Mouse (Mus musculus): ENCODE data around the gene Zswim7. TPM values are rescaled to one million over a fixed set of nuclear protein-coding genes. Genes with fewer than 3 reads are reported as not detected.
A peak's percentile ranks its signal among the peaks of the same experiment; 100 is the strongest.

Zswim7 gene
- polyA plus RNA-seq, 1 experiment from 2014 or later: 25.2 TPM

DNA sequence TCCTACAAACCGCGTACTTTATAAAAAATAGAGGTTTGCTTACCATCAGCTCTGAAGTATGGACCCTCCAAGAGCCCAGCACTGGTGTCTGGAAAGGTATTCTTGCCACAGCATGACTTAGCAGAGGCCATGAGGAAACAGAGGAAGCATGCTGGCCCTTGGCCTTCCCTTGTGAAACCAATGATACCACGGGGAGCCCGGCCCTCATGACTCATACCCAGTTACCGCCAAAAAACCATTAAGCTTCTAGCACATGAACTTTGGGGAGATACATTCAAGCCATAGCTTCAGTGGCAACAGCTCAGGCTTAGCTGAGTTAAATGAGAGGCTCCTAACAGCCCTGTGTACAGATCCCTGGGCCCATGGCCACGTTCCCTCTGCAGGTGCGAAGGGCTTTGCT is 57.2 kb downstream of the Zswim7 start:
- Histone ChIP-seq H3K4me3 (ENCODE audit: low read depth, low read length) (no peak overlapping the region), H3K27ac (ENCODE audit: low read length) (no peak overlapping the region), H3K4me2 (replicated peaks; ENCODE audit: low read depth, low read length) (no peak overlapping the region), H3K9me3 (ENCODE audit: control insufficient read depth, low read depth, low read length) (no peaks in the 10 kb centered on the region), H3K9ac (replicated peaks; ENCODE audit: low read depth, low read length) (no peak overlapping the region), H3K36me3 (ENCODE audit: control insufficient read depth, insufficient read depth, low read length) (no peaks in the 10 kb centered on the region), H3K4me1 (ENCODE audit: control insufficient read depth, insufficient read depth, low read length) (0 out of 2 replicates have a peak, but pooled peaks cover 9% of the 10 kb centered on the region), H3K27me3 (ENCODE audit: control insufficient read depth, insufficient read depth, low read length) (no peaks in the 10 kb centered on the region)
- no peak for ATAC-seq (ENCODE audit: insufficient number of reproducible peaks, insufficient read depth, low FRiP score, low read depth)
- WGBS: 93% methylated on average over 7 of the region's 7 CpGs

GRCm38 (mm10) chr11:62223416-62223815 is 57.8 kb downstream of the Zswim7 start:
- Histone ChIP-seq H3K4me1 (ENCODE audit: control insufficient read depth, insufficient read depth, low read length) (0 out of 2 replicates have a peak, but pooled peaks cover 9% of the 10 kb centered on the region), H3K9me3 (ENCODE audit: control insufficient read depth, low read depth, low read length) (no peaks in the 10 kb centered on the region), H3K36me3 (ENCODE audit: control insufficient read depth, insufficient read depth, low read length) (no peaks in the 10 kb centered on the region), H3K27me3 (ENCODE audit: control insufficient read depth, insufficient read depth, low read length) (no peaks in the 10 kb centered on the region), H3K27ac (ENCODE audit: low read length) (no peak overlapping the region), H3K4me3 (ENCODE audit: low read depth, low read length) (no peak overlapping the region), H3K9ac (replicated peaks; ENCODE audit: low read depth, low read length) (no peak overlapping the region), H3K4me2 (replicated peaks; ENCODE audit: low read depth, low read length) (no peak overlapping the region)
- ATAC-seq (ENCODE audit: insufficient number of reproducible peaks, insufficient read depth, low FRiP score, low read depth): no peak
- 91% methylated on average over 5 of the region's 5 CpGs for WGBS

GRCm38 (mm10) chr11:62220756-62221510 is 60.2 kb downstream of the Zswim7 start:
- no peak overlapping the region for H3K4me3 ChIP-seq (ENCODE audit: low read depth, low read length)
- no peak overlapping the region for H3K4me2 ChIP-seq (replicated peaks; ENCODE audit: low read depth, low read length)
- H3K4me1 ChIP-seq (ENCODE audit: control insufficient read depth, insufficient read depth, low read length): 0 out of 2 replicates have a peak, but pooled peaks cover 9% of the 10 kb centered on the region
- no peaks in the 10 kb centered on the region for H3K9me3 ChIP-seq (ENCODE audit: control insufficient read depth, low read depth, low read length)
- H3K9ac ChIP-seq (replicated peaks; ENCODE audit: low read depth, low read length): no peak overlapping the region
- H3K36me3 ChIP-seq (ENCODE audit: control insufficient read depth, insufficient read depth, low read length): no peaks in the 10 kb centered on the region
- 0 out of 2 replicates have a peak, but pooled peaks have one; percentile 18 for ATAC-seq (ENCODE audit: insufficient number of reproducible peaks, insufficient read depth, low FRiP score, low read depth)
- H3K27me3 ChIP-seq (ENCODE audit: control insufficient read depth, insufficient read depth, low read length): no peaks in the 10 kb centered on the region
- 68% methylated on average over 7 of the region's 7 CpGs for WGBS
- no peak overlapping the region for H3K27ac ChIP-seq (ENCODE audit: low read length)

DNA sequence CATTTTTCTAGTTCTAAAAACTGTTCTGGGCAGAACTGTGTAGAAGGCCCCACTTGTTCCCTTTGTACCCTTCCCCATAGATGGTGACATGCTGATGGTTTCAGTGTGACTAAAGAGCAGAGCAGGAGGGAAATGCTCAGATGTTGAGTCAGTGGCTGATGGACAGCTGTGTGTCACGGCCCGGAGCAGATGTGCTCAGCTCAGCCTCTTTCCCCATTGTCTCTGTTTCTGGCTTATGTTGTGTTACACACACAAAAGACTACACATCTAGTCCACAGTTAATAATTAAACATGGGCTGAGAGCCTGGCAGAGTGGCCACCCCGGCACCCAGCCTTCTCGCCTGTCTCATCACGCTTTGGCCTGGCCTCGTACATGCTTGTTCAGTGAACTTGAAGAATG is 63.4 kb downstream of the Zswim7 start:
- no peak for ATAC-seq (ENCODE audit: insufficient number of reproducible peaks, insufficient read depth, low FRiP score, low read depth)
- H3K9me3 ChIP-seq (ENCODE audit: control insufficient read depth, low read depth, low read length): no peaks in the 10 kb centered on the region
- 0 out of 2 replicates have a peak, but pooled peaks cover 4% of the 10 kb centered on the region for H3K4me1 ChIP-seq (ENCODE audit: control insufficient read depth, insufficient read depth, low read length)
- H3K27me3 ChIP-seq (ENCODE audit: control insufficient read depth, insufficient read depth, low read length): no peaks in the 10 kb centered on the region
- no peak overlapping the region for H3K27ac ChIP-seq (ENCODE audit: low read length)
- WGBS: 61% methylated on average over 6 of the region's 6 CpGs
- H3K4me2 ChIP-seq (replicated peaks; ENCODE audit: low read depth, low read length): no peak overlapping the region
- no peak overlapping the region for H3K9ac ChIP-seq (replicated peaks; ENCODE audit: low read depth, low read length)
- no peaks in the 10 kb centered on the region for H3K36me3 ChIP-seq (ENCODE audit: control insufficient read depth, insufficient read depth, low read length)
- H3K4me3 ChIP-seq (ENCODE audit: low read depth, low read length): no peak overlapping the region

Other genes with a start within 250 kb of the Zswim7 start
- gene Adora2b, start 32.4 kb downstream of the Zswim7 start, polyA plus RNA-seq (2014; fragmentation: Nextera tagmentation; extraction: Ambion mirVana): 3.6 and 4.5 TPM in 2 replicates
- gene Ttc19, start 98 bp upstream of the Zswim7 start, polyA plus RNA-seq (2014; fragmentation: Nextera tagmentation; extraction: Ambion mirVana): 20.1 and 20.7 TPM in 2 replicates
- gene Pigl, start 177.1 kb upstream of the Zswim7 start, polyA plus RNA-seq (2014; fragmentation: Nextera tagmentation; extraction: Ambion mirVana): 9.9 and 11.1 TPM in 2 replicates
- 123 and 144 TPM in 2 replicates for gene Ncor1, start 177.2 kb upstream of the Zswim7 start, polyA plus RNA-seq (2014; fragmentation: Nextera tagmentation; extraction: Ambion mirVana)